Mouse (Mus musculus): ENCODE results near the gene Gm12185. TPM values are rescaled to one million over a fixed set of nuclear protein-coding genes. Genes with fewer than 3 reads are reported as not detected.
A peak's percentile ranks its signal among the peaks of the same experiment; 100 is the strongest.
"Not testable (repeated sequence)": the region's sequence is repeated elsewhere in the genome, so short reads cannot be mapped to it uniquely, and the experiment has no call there.

Gene Gm12185
- polyA plus RNA-seq (2016; fragmentation: Nextera tagmentation; extraction: Ambion mirVana), result not detected in 2 replicates

- not testable (repeated sequence) for H3K27me3 ChIP-seq (replicated peaks); H3K9me3 ChIP-seq (replicated peaks); H3K27ac ChIP-seq (ENCODE audit: poor library complexity, severe bottlenecking); H3K4me3 ChIP-seq; H3K36me3 ChIP-seq; H3K9ac ChIP-seq; ATAC-seq (ENCODE audit: insufficient number of reproducible peaks, low FRiP score)
- H3K4me2 ChIP-seq, result 0 out of 2 replicates have a peak within 1 kb of the TSS, but pooled peaks have one; percentile 13
- WGBS, result 57% methylated on average over 4 of the region's 4 CpGs
- peaks cover 11% of the 10 kb centered on the region for H3K4me1 ChIP-seq (replicated peaks)
Observed at GRCm38 (mm10) chr11:48991740-48992520, at the start of gene Gm12185. Gm12185 (minus strand) TSS chr11:48992226.

- ATAC-seq (ENCODE audit: insufficient number of reproducible peaks, low FRiP score); H3K4me2 ChIP-seq; H3K27ac ChIP-seq (ENCODE audit: poor library complexity, severe bottlenecking); H3K36me3 ChIP-seq; H3K4me1 ChIP-seq (replicated peaks); H3K9ac ChIP-seq; H3K27me3 ChIP-seq (replicated peaks); H3K9me3 ChIP-seq (replicated peaks); H3K4me3 ChIP-seq: not testable (repeated sequence)
Observed at GRCm38 (mm10) chr11:49012074-49012473, 20.0 kb upstream of the Gm12185 start.

- not testable (repeated sequence) for H3K9ac ChIP-seq; H3K36me3 ChIP-seq; H3K4me1 ChIP-seq (replicated peaks); H3K9me3 ChIP-seq (replicated peaks); H3K27ac ChIP-seq (ENCODE audit: poor library complexity, severe bottlenecking); H3K4me2 ChIP-seq; H3K4me3 ChIP-seq; H3K27me3 ChIP-seq (replicated peaks)
- WGBS, result 25% methylated on average over 1 of the region's 1 CpGs
- ATAC-seq (ENCODE audit: insufficient number of reproducible peaks, low FRiP score), result 0 out of 2 replicates have a peak, but pooled peaks have one; percentile 29
Observed at GRCm38 (mm10) chr11:49006785-49007184, 14.8 kb upstream of the Gm12185 start.

- 29% methylated on average over 2 of the region's 2 CpGs for WGBS
- not testable (repeated sequence) for H3K27ac ChIP-seq (ENCODE audit: poor library complexity, severe bottlenecking); H3K9ac ChIP-seq; H3K9me3 ChIP-seq (replicated peaks); H3K4me1 ChIP-seq (replicated peaks); ATAC-seq (ENCODE audit: insufficient number of reproducible peaks, low FRiP score); H3K27me3 ChIP-seq (replicated peaks); H3K36me3 ChIP-seq; H3K4me2 ChIP-seq; H3K4me3 ChIP-seq
Observed at GRCm38 (mm10) chr11:49006317-49006716, 14.3 kb upstream of the Gm12185 start.

- not testable (repeated sequence) for H3K9ac ChIP-seq; H3K36me3 ChIP-seq; H3K27ac ChIP-seq (ENCODE audit: poor library complexity, severe bottlenecking); ATAC-seq (ENCODE audit: insufficient number of reproducible peaks, low FRiP score); H3K4me2 ChIP-seq; H3K4me3 ChIP-seq; H3K9me3 ChIP-seq (replicated peaks); H3K4me1 ChIP-seq (replicated peaks); H3K27me3 ChIP-seq (replicated peaks)
- WGBS, result 64% methylated on average over 1 of the region's 1 CpGs
Observed at GRCm38 (mm10) chr11:49000411-49000810, 8.4 kb upstream of the Gm12185 start.

- peaks cover 11% of the 10 kb centered on the region for H3K4me1 ChIP-seq (replicated peaks)
- not testable (repeated sequence) for H3K36me3 ChIP-seq; H3K27ac ChIP-seq (ENCODE audit: poor library complexity, severe bottlenecking); H3K9ac ChIP-seq; H3K9me3 ChIP-seq (replicated peaks); ATAC-seq (ENCODE audit: insufficient number of reproducible peaks, low FRiP score); H3K4me3 ChIP-seq; H3K27me3 ChIP-seq (replicated peaks)
- H3K4me2 ChIP-seq, result 0 out of 2 replicates have a peak within 1 kb of the TSS, but pooled peaks have one; percentile 13
- 47% methylated on average over 2 of the region's 2 CpGs for WGBS
Observed at GRCm38 (mm10) chr11:48994018-48994417, 2.0 kb upstream of the Gm12185 start, which contains the start of gene Tgtp1. Tgtp1 (minus strand) TSS chr11:48994172.

- H3K27ac ChIP-seq (ENCODE audit: poor library complexity, severe bottlenecking); H3K36me3 ChIP-seq; H3K4me3 ChIP-seq; H3K9me3 ChIP-seq (replicated peaks); H3K9ac ChIP-seq; ATAC-seq (ENCODE audit: insufficient number of reproducible peaks, low FRiP score); H3K27me3 ChIP-seq (replicated peaks): not testable (repeated sequence)
- Histone ChIP-seq H3K4me1 (replicated peaks) (peaks cover 11% of the 10 kb centered on the region), H3K4me2 (0 out of 2 replicates have a peak overlapping the region, but pooled peaks have one; percentile 13)
- 14% methylated on average over 10 of the region's 10 CpGs for whole genome bisulfite sequencing
Observed at GRCm38 (mm10) chr11:48993296-48993695, 1.3 kb upstream of the Gm12185 start.

GRCm38 (mm10) chr11:48989981-48990380, 2.0 kb downstream of the Gm12185 start:
- H3K9ac ChIP-seq; ATAC-seq (ENCODE audit: insufficient number of reproducible peaks, low FRiP score); H3K27ac ChIP-seq (ENCODE audit: poor library complexity, severe bottlenecking); H3K9me3 ChIP-seq (replicated peaks); H3K27me3 ChIP-seq (replicated peaks); H3K4me2 ChIP-seq; H3K4me3 ChIP-seq; H3K36me3 ChIP-seq: not testable (repeated sequence)
- WGBS, result 81% methylated on average over 2 of the region's 2 CpGs
- peaks cover 11% of the 10 kb centered on the region for H3K4me1 ChIP-seq (replicated peaks)

GRCm38 (mm10) chr11:48988219-48988618, 3.8 kb downstream of the Gm12185 start:
- ATAC-seq (ENCODE audit: insufficient number of reproducible peaks, low FRiP score); H3K4me2 ChIP-seq; H3K4me3 ChIP-seq; H3K9ac ChIP-seq; H3K9me3 ChIP-seq (replicated peaks); H3K4me1 ChIP-seq (replicated peaks); H3K27me3 ChIP-seq (replicated peaks); H3K27ac ChIP-seq (ENCODE audit: poor library complexity, severe bottlenecking); H3K36me3 ChIP-seq: not testable (repeated sequence)
- 51% methylated on average over 2 of the region's 3 CpGs for WGBS

- WGBS, result no CpG with 5 or more reads among the region's 3 CpGs
- not testable (repeated sequence) for ATAC-seq (ENCODE audit: insufficient number of reproducible peaks, low FRiP score); H3K9me3 ChIP-seq (replicated peaks)
Observed at GRCm38 (mm10) chr11:48982848-48983247, 9.2 kb downstream of the Gm12185 start.

GRCm38 (mm10) chr11:48980052-48980451, 12.0 kb downstream of the Gm12185 start:
- not testable (repeated sequence) for H3K9ac ChIP-seq; H3K4me3 ChIP-seq; H3K36me3 ChIP-seq; H3K27ac ChIP-seq (ENCODE audit: poor library complexity, severe bottlenecking); H3K9me3 ChIP-seq (replicated peaks); ATAC-seq (ENCODE audit: insufficient number of reproducible peaks, low FRiP score); H3K4me1 ChIP-seq (replicated peaks); H3K4me2 ChIP-seq; H3K27me3 ChIP-seq (replicated peaks)
- WGBS, result no CpG with 5 or more reads among the region's 5 CpGs

More at GRCm38 (mm10) chr11:48982848-48983247, 9.2 kb downstream of the Gm12185 start:
- not testable (repeated sequence) for H3K27ac ChIP-seq (ENCODE audit: poor library complexity, severe bottlenecking); H3K9ac ChIP-seq; H3K4me2 ChIP-seq; H3K27me3 ChIP-seq (replicated peaks); H3K4me3 ChIP-seq; H3K36me3 ChIP-seq; H3K4me1 ChIP-seq (replicated peaks)

- not testable (repeated sequence) for H3K27ac ChIP-seq (ENCODE audit: poor library complexity, severe bottlenecking); H3K4me1 ChIP-seq (replicated peaks); ATAC-seq (ENCODE audit: insufficient number of reproducible peaks, low FRiP score); H3K27me3 ChIP-seq (replicated peaks); H3K4me3 ChIP-seq; H3K4me2 ChIP-seq; H3K9ac ChIP-seq; H3K36me3 ChIP-seq; H3K9me3 ChIP-seq (replicated peaks)
- WGBS, result no CpG with 5 or more reads among the region's 3 CpGs
Observed at GRCm38 (mm10) chr11:48979251-48979650, 12.8 kb downstream of the Gm12185 start, which contains the start of gene 9930111J21Rik1. 9930111J21Rik1 (minus strand) TSS chr11:48979398.
